In genomic region chr2:93285842-93286241, GRCm38 (mm10) we compare ENCODE assay signal across 12 mouse cellular contexts. TPM values are rescaled to one million over a fixed set of nuclear protein-coding genes. Genes with fewer than 3 reads are reported as not detected.
DNase-seq lines count a peak whose midpoint lies in the region; ATAC-seq lines count a peak whose summit lies in the region.
"Had no signal": no experiment of that assay in that cellular context is flagged by ENCODE, and none has a peak within 500 bp of the region (broad histone marks: within the 10 kb centered on the region; RNA-seq: fewer than 3 reads in every experiment).

No protein-coding gene starts in this region.

- H3K27me3 ChIP-seq in heart, embryonic 13.5 days (replicated peaks), result no peaks in the 10 kb centered on the region
- no peaks in the 10 kb centered on the region for H3K27me3 ChIP-seq in forebrain, embryonic 13.5 days
- no peaks in the 10 kb centered on the region for H3K27me3 ChIP-seq in intestine, embryonic 16.5 days (replicated peaks; ENCODE audit: control insufficient read depth, insufficient read depth, low read length)
- no peaks in the 10 kb centered on the region for H3K27me3 ChIP-seq in neural tube, embryonic 15.5 days (replicated peaks)

- no peak overlapping the region for H3K4me2 ChIP-seq in heart, embryonic 13.5 days
- H3K4me2 ChIP-seq in forebrain, embryonic 13.5 days, result no peak overlapping the region
- no peak overlapping the region for H3K4me2 ChIP-seq in intestine, embryonic 16.5 days (ENCODE audit: low read depth, low read length)
- no peak overlapping the region for H3K4me2 ChIP-seq in neural tube, embryonic 15.5 days

- peak overlapping the region; percentile 61 for H3K27ac ChIP-seq in heart, embryonic 13.5 days (replicated peaks)
- H3K27ac ChIP-seq in forebrain, embryonic 13.5 days, result peak overlapping the region; percentile 80
- no peak overlapping the region for H3K27ac ChIP-seq in intestine, embryonic 16.5 days (ENCODE audit: low read length)
- H3K27ac ChIP-seq in neural tube, embryonic 15.5 days (replicated peaks), result peak overlapping the region; percentile 79
- H3K27ac ChIP-seq: kidney, postnatal 0 days had no signal

- H3K9me3 ChIP-seq in heart, embryonic 13.5 days, result no peaks in the 10 kb centered on the region
- no peaks in the 10 kb centered on the region for H3K9me3 ChIP-seq in forebrain, embryonic 13.5 days (replicated peaks)
- H3K9me3 ChIP-seq in intestine, embryonic 16.5 days (ENCODE audit: control insufficient read depth, low read length), result no peaks in the 10 kb centered on the region
- H3K9me3 ChIP-seq in neural tube, embryonic 15.5 days (replicated peaks), result no peaks in the 10 kb centered on the region

- no peak for ATAC-seq in heart, embryonic 13.5 days (ENCODE audit: extremely low read depth, insufficient number of reproducible peaks, low FRiP score, low TSS enrichment)
- ATAC-seq in forebrain, embryonic 13.5 days, result no peak
- ATAC-seq in intestine, embryonic 16.5 days, result no peak
- no peak for ATAC-seq in neural tube, embryonic 15.5 days (ENCODE audit: low FRiP score)

- intact Hi-C loops in left cerebral cortex, postnatal 36 days (cut with DNase I), result no loop called here

- H3K36me3 ChIP-seq in heart, embryonic 13.5 days, result no peaks in the 10 kb centered on the region
- no peaks in the 10 kb centered on the region for H3K36me3 ChIP-seq in forebrain, embryonic 13.5 days (ENCODE audit: poor library complexity, severe bottlenecking)
- H3K36me3 ChIP-seq in intestine, embryonic 16.5 days (ENCODE audit: control insufficient read depth, insufficient read depth, low read length), result no peaks in the 10 kb centered on the region
- no peaks in the 10 kb centered on the region for H3K36me3 ChIP-seq in neural tube, embryonic 15.5 days

- 47% methylated on average over 8 of the region's 8 CpGs for WGBS in heart, embryonic 13.5 days
- WGBS in forebrain, embryonic 13.5 days, result 57% methylated on average over 8 of the region's 8 CpGs
- WGBS in intestine, embryonic 16.5 days, result 53% methylated on average over 8 of the region's 8 CpGs
- WGBS in neural tube, embryonic 15.5 days, result 18% methylated on average over 8 of the region's 8 CpGs

- H3K9ac ChIP-seq in heart, embryonic 13.5 days, result no peak overlapping the region
- H3K9ac ChIP-seq in forebrain, embryonic 13.5 days, result peak overlapping the region; percentile 34
- peak overlapping the region; percentile 10; the same call in 1 of the 2 replicates for H3K9ac ChIP-seq in intestine, embryonic 16.5 days (ENCODE audit: low read depth, low read length)
- peak overlapping the region; percentile 28; the same call in 1 of the 2 replicates for H3K9ac ChIP-seq in neural tube, embryonic 15.5 days (replicated peaks)

- no peak for DNase-seq in heart, adult 8-10 months (ENCODE audit: low spot score)
- no peak for DNase-seq in left cerebral cortex, postnatal 36 days (ENCODE audit: low spot score in 2 of 2)
- DNase-seq in frontal cortex, postnatal 25 days (ENCODE audit: low spot score in 2 of 2), result no peak
- no peak for DNase-seq in kidney, adult 8-10 months
- DNase-seq: lung, adult 2 months; right cerebral cortex, adult 18-20 months had no signal

- H3K4me1 ChIP-seq in heart, embryonic 13.5 days, result peaks cover 92% of the 10 kb centered on the region
- peaks cover 93% of the 10 kb centered on the region for H3K4me1 ChIP-seq in forebrain, embryonic 13.5 days
- H3K4me1 ChIP-seq in intestine, embryonic 16.5 days (ENCODE audit: control insufficient read depth, insufficient read depth, low read length), result peaks cover 60% of the 10 kb centered on the region
- peaks cover 79% of the 10 kb centered on the region for H3K4me1 ChIP-seq in neural tube, embryonic 15.5 days

- H3K4me3 ChIP-seq in heart, embryonic 13.5 days, result no peak overlapping the region
- no peak overlapping the region for H3K4me3 ChIP-seq in forebrain, embryonic 13.5 days
- no peak overlapping the region for H3K4me3 ChIP-seq in intestine, embryonic 16.5 days (ENCODE audit: low read length)
- no peak overlapping the region for H3K4me3 ChIP-seq in neural tube, embryonic 15.5 days (replicated peaks)

RNA-seq across cellular contexts. Expression of gene Tspan18, which starts 48.5 kb away (rescaled TPM):
- polyA plus RNA-seq in heart, embryonic 13.5 days (2015; fragmentation: Nextera tagmentation; extraction: Ambion mirVana), result 41.7 and 43.2 TPM in 2 replicates
- total RNA-seq in heart, adult 8-10 months (2022), result 1 to 10 TPM; 7.3 to 9.9 (median 9.0) TPM
- 22.2 and 26.5 TPM in 2 replicates for polyA plus RNA-seq in forebrain, embryonic 13.5 days (2015; fragmentation: Nextera tagmentation; extraction: Ambion mirVana)
- polyA plus RNA-seq in intestine, embryonic 16.5 days (2015; fragmentation: Nextera tagmentation; extraction: Ambion mirVana), result 19.5 and 19.6 TPM in 2 replicates
- polyA plus RNA-seq in neural tube, embryonic 15.5 days (2015; fragmentation: Nextera tagmentation; extraction: Ambion mirVana), result 22.0 and 29.3 TPM in 2 replicates
- 1 to 10 TPM; 2.1 TPM for total RNA-seq in left cerebral cortex, postnatal 36 days (2021)
- total RNA-seq: monocyte, adult 5-6 weeks had no signal
